Mouse (Mus musculus): ENCODE results near the gene Vmn2r67.
"Not testable (repeated sequence)": the region's sequence is repeated elsewhere in the genome, so short reads cannot be mapped to it uniquely, and the experiment has no call there.

Vmn2r67 gene

DNA sequence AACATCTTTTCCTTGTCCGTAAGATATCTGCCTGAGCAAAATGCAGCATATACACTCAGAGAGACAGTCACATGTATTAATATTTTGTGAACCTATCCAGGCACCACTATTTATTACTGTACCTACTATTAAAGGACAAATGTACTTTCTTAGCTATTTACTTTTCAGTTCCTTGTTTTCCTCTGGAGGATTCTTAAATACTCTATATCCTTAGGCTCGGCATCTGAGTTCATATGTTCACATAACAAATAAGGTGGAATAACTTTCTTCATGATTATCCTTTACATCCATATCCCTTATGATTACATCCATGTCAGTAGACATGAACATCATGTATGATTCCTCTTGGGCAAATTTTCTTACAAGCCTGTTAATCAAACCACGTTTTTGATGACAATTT, at the start of gene Vmn2r67:
TSS of gene Vmn2r67 (minus strand) at position 101 of the 400 bp plus-strand sequence.
- no peak for DNase-seq (ENCODE audit: low spot score in 2 of 2)

DNA sequence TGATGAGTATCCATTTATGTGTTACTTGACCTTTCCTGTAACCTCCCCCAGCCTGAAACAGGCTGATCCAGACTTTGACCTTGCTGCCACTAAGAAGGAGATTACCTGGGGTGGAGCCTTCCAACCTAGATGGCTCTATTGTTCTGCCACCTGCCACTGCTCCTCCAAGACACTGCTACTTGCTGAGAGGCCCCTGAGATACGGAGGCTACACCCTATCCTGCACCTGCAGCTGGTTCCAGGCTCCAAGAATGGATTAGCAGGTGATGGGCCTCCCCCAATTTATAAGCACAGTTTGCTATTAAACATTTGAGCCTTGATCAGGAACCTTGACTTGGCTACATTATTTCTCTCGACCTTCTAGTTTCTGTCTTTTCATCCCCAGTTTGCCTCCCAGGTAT, 51.3 kb downstream of the Vmn2r67 start:
- DNase-seq (ENCODE audit: low spot score in 2 of 2): not testable (repeated sequence)
